Mouse (Mus musculus) kidney, embryonic 15.5 days (tissue): Measurements from ENCODE around the gene Zcchc13. TPM values are rescaled to one million over a fixed set of nuclear protein-coding genes. Genes with fewer than 3 reads are reported as not detected.

Experiments used
- ATAC-seq: fragments of 200-750 bp; cut with Nextera tagmentation; replicated peaks from 2 replicates; pipeline ENCODE4 v1.8.0; 2017; ENCODE audit warnings: moderate TSS enrichment; ENCODE audit not compliant: low FRiP score
- H3K27ac ChIP-seq: fragments of 300-500 bp; sonication (generic); 2 replicates; pipeline ENCODE4 v1.5.1; 2015; ENCODE audit warnings: mild to moderate bottlenecking, inconsistent platforms
- H3K27me3 ChIP-seq: fragments of 300-500 bp; sonication (generic); 2 replicates; pipeline ENCODE4 v1.6.1; 2015; ENCODE audit warnings: inconsistent platforms
- H3K36me3 ChIP-seq: fragments of 300-500 bp; sonication (generic); 2 replicates; pipeline ENCODE4 v1.6.1; 2015; ENCODE audit warnings: inconsistent platforms
- H3K4me1 ChIP-seq: fragments of 300-500 bp; sonication (generic); 2 replicates; pipeline ENCODE4 v1.6.1; 2015; ENCODE audit warnings: inconsistent platforms
- H3K4me2 ChIP-seq: fragments of 300-500 bp; sonication (generic); 2 replicates; pipeline ENCODE4 v1.6.1; 2015; ENCODE audit warnings: moderate library complexity, mild to moderate bottlenecking, inconsistent platforms
- H3K4me3 ChIP-seq: fragments of 300-500 bp; sonication (generic); replicated peaks from 2 replicates; pipeline ENCODE4 v1.5.1; 2015; ENCODE audit warnings: mild to moderate bottlenecking, inconsistent platforms
- H3K9ac ChIP-seq: fragments of 300-500 bp; sonication (generic); 2 replicates; pipeline ENCODE4 v1.6.1; 2015; ENCODE audit warnings: mild to moderate bottlenecking, inconsistent platforms
- H3K9me3 ChIP-seq: fragments of 300-500 bp; sonication (generic); replicated peaks from 2 replicates; pipeline ENCODE4 v1.6.1; 2016; ENCODE audit warnings: inconsistent platforms
- WGBS: fragments of 180-500 bp; shearing (Covaris S2); methylation state at CpG from one replicate; pipeline ENCODE4 v1.1.7; 2015; ENCODE audit warnings: mixed read lengths; 5-methylcytosine and 5-hydroxymethylcytosine counted together
- polyA plus RNA-seq: library from polyadenylated mRNA; unstranded; fragments of >200 nt; fragmentation: Nextera tagmentation; extraction: Ambion mirVana; gene quantifications from 2 replicates; pipeline ENCODE4 v1.2.1, GENCODE M21; 2015

The Zcchc13 gene
- polyA plus RNA-seq, 1 experiment from 2014 or later: not detected

- Histone ChIP-seq H3K36me3 (peaks cover 9% of the 10 kb centered on the region), H3K9ac (peak overlapping the region; percentile 31; the same call in 1 of the 2 replicates), H3K27me3 (no peaks in the 10 kb centered on the region), H3K4me2 (peak overlapping the region; percentile 64), H3K27ac (peak overlapping the region; percentile 97), H3K4me3 (peak overlapping the region; percentile 50), H3K9me3 (no peaks in the 10 kb centered on the region), H3K4me1 (peaks cover 14% of the 10 kb centered on the region; the same call in 1 of the 2 replicates)
- WGBS: 16% methylated on average over 8 of the region's 8 CpGs
- no peak for ATAC-seq
These were observed 12.8 kb upstream of the Zcchc13 start for GRCm38 (mm10) chrX:103617405-103618095.

GRCm38 (mm10) chrX:103621799-103622198 is 8.6 kb upstream of the Zcchc13 start:
- Histone ChIP-seq H3K4me2 (peak overlapping the region; percentile 67), H3K27ac (peak overlapping the region; percentile 93), H3K4me3 (peak overlapping the region; percentile 56), H3K27me3 (no peaks in the 10 kb centered on the region), H3K4me1 (peaks cover 8% of the 10 kb centered on the region; the same call in 1 of the 2 replicates), H3K36me3 (no peaks in the 10 kb centered on the region), H3K9me3 (no peaks in the 10 kb centered on the region), H3K9ac (peak overlapping the region; percentile 56)
- ATAC-seq: peak; percentile 2; the same call in 1 of the 2 replicates
- WGBS: 8% methylated on average over 8 of the region's 8 CpGs

GRCm38 (mm10) chrX:103622260-103622934 is 8.0 kb upstream of the Zcchc13 start:
- ATAC-seq: peak; percentile 98
- peak overlapping the region; percentile 56 for H3K9ac ChIP-seq
- no peaks in the 10 kb centered on the region for H3K36me3 ChIP-seq
- H3K4me1 ChIP-seq: peaks cover 8% of the 10 kb centered on the region; the same call in 1 of the 2 replicates
- H3K4me3 ChIP-seq: peak overlapping the region; percentile 56
- no peaks in the 10 kb centered on the region for H3K9me3 ChIP-seq
- H3K27me3 ChIP-seq: no peaks in the 10 kb centered on the region
- under 1% methylated on average over 33 of the region's 33 CpGs for WGBS
- H3K4me2 ChIP-seq: peak overlapping the region; percentile 67
- peak overlapping the region; percentile 93 for H3K27ac ChIP-seq

- Histone ChIP-seq H3K9me3 (no peaks in the 10 kb centered on the region), H3K4me3 (peak overlapping the region; percentile 56), H3K27me3 (no peaks in the 10 kb centered on the region), H3K4me2 (peak overlapping the region; percentile 67), H3K27ac (peak overlapping the region; percentile 75), H3K36me3 (no peaks in the 10 kb centered on the region), H3K9ac (peak overlapping the region; percentile 55), H3K4me1 (peaks cover 8% of the 10 kb centered on the region; the same call in 1 of the 2 replicates)
- WGBS: 4% methylated on average over 13 of the region's 13 CpGs
- peak; percentile 15; the same call in 1 of the 2 replicates for ATAC-seq
These were observed 7.5 kb upstream of the Zcchc13 start for GRCm38 (mm10) chrX:103622935-103623280.

GRCm38 (mm10) chrX:103623411-103623845 is 7.0 kb upstream of the Zcchc13 start:
- WGBS: under 1% methylated on average over 28 of the region's 28 CpGs
- H3K36me3 ChIP-seq: no peaks in the 10 kb centered on the region
- peaks cover 5% of the 10 kb centered on the region; the same call in 1 of the 2 replicates for H3K4me1 ChIP-seq
- no peaks in the 10 kb centered on the region for H3K9me3 ChIP-seq
- H3K27ac ChIP-seq: peak overlapping the region; percentile 75
- peak; percentile 33; the same call in 1 of the 2 replicates for ATAC-seq
- peak overlapping the region; percentile 56 for H3K4me3 ChIP-seq
- H3K9ac ChIP-seq: peak overlapping the region; percentile 55
- peak overlapping the region; percentile 67 for H3K4me2 ChIP-seq
- no peaks in the 10 kb centered on the region for H3K27me3 ChIP-seq

- ATAC-seq: no peak
- Histone ChIP-seq H3K36me3 (no peaks in the 10 kb centered on the region), H3K4me2 (no peak overlapping the region), H3K9me3 (no peaks in the 10 kb centered on the region), H3K4me3 (no peak overlapping the region), H3K4me1 (peaks cover 5% of the 10 kb centered on the region; the same call in 1 of the 2 replicates), H3K27ac (no peak overlapping the region), H3K9ac (no peak overlapping the region), H3K27me3 (no peaks in the 10 kb centered on the region)
- 27% methylated on average over 5 of the region's 5 CpGs for WGBS
These were observed 5.8 kb upstream of the Zcchc13 start for GRCm38 (mm10) chrX:103624426-103625168.

GRCm38 (mm10) chrX:103628890-103629289 is 1.5 kb upstream of the Zcchc13 start:
- H3K4me1 ChIP-seq: no peaks in the 10 kb centered on the region
- no peak overlapping the region for H3K4me2 ChIP-seq
- no peaks in the 10 kb centered on the region for H3K36me3 ChIP-seq
- H3K9ac ChIP-seq: no peak overlapping the region
- no peak overlapping the region for H3K27ac ChIP-seq
- 0 out of 2 replicates have a peak, but pooled peaks cover 3% of the 10 kb centered on the region for H3K27me3 ChIP-seq
- H3K4me3 ChIP-seq: no peak overlapping the region
- H3K9me3 ChIP-seq: no peaks in the 10 kb centered on the region
- WGBS: 89% methylated on average over 1 of the region's 1 CpGs
- ATAC-seq: no peak

GRCm38 (mm10) chrX:103633895-103634294 is 3.5 kb downstream of the Zcchc13 start:
- peaks cover 11% of the 10 kb centered on the region; the same call in 1 of the 2 replicates for H3K27me3 ChIP-seq
- no peak for ATAC-seq
- H3K4me3 ChIP-seq: no peak overlapping the region
- no peak overlapping the region for H3K27ac ChIP-seq
- H3K4me1 ChIP-seq: no peaks in the 10 kb centered on the region
- H3K36me3 ChIP-seq: no peaks in the 10 kb centered on the region
- no peak overlapping the region for H3K9ac ChIP-seq
- no peaks in the 10 kb centered on the region for H3K9me3 ChIP-seq
- no peak overlapping the region for H3K4me2 ChIP-seq

GRCm38 (mm10) chrX:103636021-103636420 is 5.6 kb downstream of the Zcchc13 start:
- Histone ChIP-seq H3K4me3 (no peak overlapping the region), H3K4me2 (no peak overlapping the region), H3K9me3 (no peaks in the 10 kb centered on the region), H3K4me1 (no peaks in the 10 kb centered on the region), H3K9ac (no peak overlapping the region), H3K36me3 (no peaks in the 10 kb centered on the region), H3K27ac (no peak overlapping the region), H3K27me3 (peaks cover 9% of the 10 kb centered on the region; the same call in 1 of the 2 replicates)
- no peak for ATAC-seq

- ATAC-seq: no peak
- 73% methylated on average over 5 of the region's 5 CpGs for WGBS
- Histone ChIP-seq H3K4me2 (no peak overlapping the region), H3K9ac (no peak overlapping the region), H3K36me3 (no peaks in the 10 kb centered on the region), H3K27me3 (peaks cover 9% of the 10 kb centered on the region; the same call in 1 of the 2 replicates), H3K4me3 (no peak overlapping the region), H3K4me1 (no peaks in the 10 kb centered on the region), H3K9me3 (no peaks in the 10 kb centered on the region), H3K27ac (peak overlapping the region; percentile 41)
These were observed 8.2 kb downstream of the Zcchc13 start for GRCm38 (mm10) chrX:103638566-103638965.

- no peak overlapping the region for H3K4me2 ChIP-seq
- 0 out of 2 replicates have a peak, but pooled peaks cover 5% of the 10 kb centered on the region for H3K27me3 ChIP-seq
- no peaks in the 10 kb centered on the region for H3K36me3 ChIP-seq
- no peaks in the 10 kb centered on the region for H3K9me3 ChIP-seq
- H3K4me3 ChIP-seq: no peak overlapping the region
- WGBS: 64% methylated on average over 1 of the region's 1 CpGs
- no peaks in the 10 kb centered on the region for H3K4me1 ChIP-seq
- no peak overlapping the region for H3K9ac ChIP-seq
- ATAC-seq: no peak
- H3K27ac ChIP-seq: no peak overlapping the region
These were observed 13.9 kb downstream of the Zcchc13 start for GRCm38 (mm10) chrX:103644301-103644700.
